Mouse (Mus musculus): ENCODE results near the gene Ecm2. TPM values are rescaled to one million over a fixed set of nuclear protein-coding genes. Genes with fewer than 3 reads are reported as not detected.

Ecm2 gene
- polyA plus RNA-seq (2012; rRNA removed): 3.0 and 3.6 TPM in 2 replicates

DNA sequence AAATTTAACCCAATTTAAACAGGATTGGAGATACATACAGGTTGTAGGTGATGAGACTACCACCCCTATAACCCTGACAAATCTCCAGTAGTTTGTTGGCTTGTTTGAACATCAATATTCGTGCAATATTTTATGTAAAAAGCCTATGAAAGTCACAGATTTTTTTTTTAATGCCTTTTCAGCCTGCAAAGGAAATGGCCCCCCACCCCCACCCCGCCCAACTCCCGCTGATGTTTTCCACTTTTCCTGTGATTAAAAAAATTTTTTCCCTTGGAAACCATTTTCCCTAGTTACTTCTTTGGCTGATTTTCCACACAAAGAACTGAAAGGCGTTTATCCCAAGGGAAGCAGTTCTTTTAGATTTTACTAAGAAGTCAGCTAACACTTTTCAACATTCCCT is at the start of gene Ecm2:
TSS of gene Ecm2 (plus strand) at position 301 of the 400 bp plus-strand sequence.
- DNase-seq (ENCODE audit: extremely low spot score in 1 of 2, low spot score in 1 of 2): no peak

DNA sequence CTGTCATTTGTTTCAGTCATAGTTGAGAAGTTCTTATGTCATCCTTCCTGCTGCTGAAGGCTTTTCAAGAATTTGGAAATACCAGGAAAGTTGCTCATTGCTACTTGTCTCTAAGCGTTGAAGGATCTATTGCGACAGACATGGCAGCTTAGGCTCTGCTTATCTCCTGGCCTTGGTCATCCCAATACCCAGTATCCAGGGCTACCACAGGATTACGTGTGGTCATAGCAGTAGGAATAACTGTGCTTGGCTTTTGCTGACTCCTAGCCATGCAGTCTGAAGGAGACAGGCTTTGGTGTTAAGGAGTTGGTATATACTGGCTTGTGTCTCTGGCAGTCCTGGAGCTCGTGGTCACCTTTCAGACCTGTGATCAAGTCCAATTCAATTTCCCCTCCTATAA is 44.3 kb upstream of the Ecm2 start:
- no peak for DNase-seq (ENCODE audit: extremely low spot score in 1 of 2, low spot score in 1 of 2)

DNA sequence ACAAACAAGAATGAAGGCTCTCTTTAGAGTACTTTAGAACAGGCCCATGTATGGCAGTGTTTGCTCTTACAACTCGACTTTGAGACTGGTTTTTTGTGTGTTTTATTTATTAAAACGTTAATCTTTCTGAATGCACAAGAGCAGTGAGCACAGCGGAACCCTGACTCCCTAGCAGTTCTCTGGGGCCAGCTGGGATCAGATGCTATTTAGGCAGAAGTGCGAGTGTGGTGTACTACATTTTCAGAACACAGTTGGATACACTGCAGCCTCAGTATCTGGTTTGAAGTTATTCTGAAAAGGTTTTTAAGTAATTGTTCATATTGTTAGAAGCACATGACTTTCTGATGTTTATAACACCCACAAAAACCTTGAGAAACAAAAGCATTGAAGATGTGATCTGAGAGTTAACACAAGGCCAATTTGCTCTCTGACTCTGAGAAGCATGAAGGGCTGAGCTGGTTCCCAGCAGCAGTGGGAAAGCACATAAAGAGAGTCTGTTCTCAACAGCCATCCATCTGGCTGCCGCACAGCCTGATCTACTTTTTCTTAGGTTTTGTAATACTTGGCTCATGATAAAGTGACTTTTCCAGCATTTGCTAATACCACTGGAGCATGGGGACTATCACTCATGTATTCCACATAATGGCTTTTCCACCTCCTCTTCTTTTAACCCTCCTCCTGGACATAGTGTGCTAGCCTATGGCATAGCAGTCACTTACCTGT is 43.8 kb upstream of the Ecm2 start:
- DNase-seq (ENCODE audit: extremely low spot score in 1 of 2, low spot score in 1 of 2): peak in 1 of 2 experiments; percentile 36

DNA sequence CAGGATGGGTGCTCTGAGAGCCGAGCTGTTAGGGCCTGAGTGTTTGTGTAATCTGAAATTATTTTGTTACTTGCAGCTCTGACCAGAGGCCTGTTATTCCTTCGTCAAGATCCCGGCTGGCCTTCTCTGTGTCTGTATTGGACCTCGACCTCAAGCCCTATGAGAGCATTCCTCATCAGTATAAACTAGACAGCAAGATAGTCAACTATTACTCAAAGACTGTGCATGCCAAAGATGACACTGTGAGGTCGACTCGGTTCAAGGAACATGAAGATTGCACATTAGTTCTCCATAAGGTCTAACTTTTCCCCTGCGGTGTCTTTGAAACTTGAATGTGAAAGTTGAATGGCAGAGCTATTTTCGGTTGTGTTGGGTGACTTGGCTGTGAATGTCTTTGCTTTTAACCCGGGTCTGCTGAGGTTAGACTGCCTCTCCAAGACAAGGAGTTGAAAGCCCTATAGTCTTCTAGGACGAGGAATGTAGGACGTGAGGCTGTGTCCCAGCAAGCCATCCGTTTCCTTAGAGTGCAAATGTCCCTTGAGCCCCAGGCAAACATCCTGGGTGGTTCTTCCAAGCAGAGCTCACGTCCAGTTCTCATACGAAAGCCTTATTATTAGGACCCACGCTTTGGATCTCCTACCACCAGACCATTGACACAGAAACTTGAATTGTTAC is 43.0 kb upstream of the Ecm2 start:
- no peak for DNase-seq (ENCODE audit: extremely low spot score in 1 of 2, low spot score in 1 of 2)

DNA sequence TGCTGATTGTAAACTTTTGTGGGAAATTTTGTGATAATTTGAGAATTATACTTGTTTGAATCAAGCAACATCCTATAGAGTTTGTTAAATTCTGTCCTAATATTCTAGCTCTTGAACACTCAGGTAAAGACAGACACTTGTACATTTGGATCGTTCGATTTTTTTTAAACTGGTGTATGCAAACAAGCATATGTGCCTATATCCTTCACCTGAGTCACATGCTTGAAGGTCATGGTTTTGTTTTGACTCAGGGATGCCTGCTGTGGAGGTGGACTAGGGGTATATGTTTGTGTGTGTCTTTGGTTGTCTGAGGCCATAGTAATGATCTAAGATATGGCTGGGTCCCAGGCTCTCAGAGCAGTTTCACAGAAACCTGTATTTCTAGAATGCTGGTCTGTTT is 41.7 kb upstream of the Ecm2 start:
- no peak for DNase-seq (ENCODE audit: extremely low spot score in 1 of 2, low spot score in 1 of 2)

DNA sequence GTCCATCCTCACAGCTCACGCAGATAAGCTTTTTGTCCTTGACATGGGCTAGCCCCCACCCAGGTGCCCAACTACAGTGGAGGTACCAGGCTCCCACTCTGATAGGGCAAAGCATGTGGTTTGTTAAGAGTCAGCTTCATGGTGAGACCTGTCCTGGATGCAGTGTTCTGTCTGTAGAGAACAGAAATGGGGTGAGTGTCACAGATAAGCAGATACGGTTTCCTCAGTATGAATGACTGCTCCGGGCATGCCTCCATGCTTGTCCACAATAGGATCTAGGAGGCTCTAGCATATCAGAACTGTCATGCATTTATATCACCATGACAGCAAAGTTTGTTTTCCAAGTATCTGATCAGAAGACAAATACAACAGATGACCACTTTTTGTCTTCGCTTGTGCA is 38.7 kb upstream of the Ecm2 start:
- DNase-seq (ENCODE audit: extremely low spot score in 1 of 2, low spot score in 1 of 2): no peak

DNA sequence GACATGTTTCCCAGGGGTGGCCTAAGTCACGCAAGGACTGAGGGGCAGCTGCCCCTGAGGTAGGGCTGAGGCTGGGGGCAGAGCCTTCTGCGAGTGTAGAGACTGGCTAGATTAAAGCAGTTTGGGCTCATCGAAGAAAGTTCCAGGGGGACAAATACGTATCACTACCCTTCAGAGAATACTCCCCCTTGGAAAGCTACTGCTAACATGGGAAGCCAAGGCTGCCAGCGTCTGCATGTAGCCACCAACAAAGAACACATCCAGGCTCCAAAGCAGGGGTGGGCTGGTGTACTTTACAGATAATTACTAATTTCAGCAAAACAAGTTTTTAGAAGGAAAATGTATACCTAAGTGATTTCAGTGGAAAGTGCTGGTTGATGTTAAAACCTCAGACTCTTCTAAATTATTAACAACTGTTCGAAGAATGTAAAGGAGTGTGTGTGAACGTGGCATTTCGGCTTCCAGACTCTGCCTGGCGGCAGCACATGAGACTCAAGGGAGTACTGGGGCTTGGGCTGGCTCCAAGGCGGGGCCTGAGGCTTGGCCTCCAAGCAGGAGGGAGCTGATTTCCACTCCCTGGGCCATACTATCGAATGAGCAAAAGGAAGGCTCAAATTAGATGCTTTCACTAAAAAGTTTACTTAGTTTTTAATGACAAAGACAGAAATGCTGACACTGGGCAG is 38.1 kb upstream of the Ecm2 start:
- DNase-seq (ENCODE audit: extremely low spot score in 1 of 2, low spot score in 1 of 2): no peak

DNA sequence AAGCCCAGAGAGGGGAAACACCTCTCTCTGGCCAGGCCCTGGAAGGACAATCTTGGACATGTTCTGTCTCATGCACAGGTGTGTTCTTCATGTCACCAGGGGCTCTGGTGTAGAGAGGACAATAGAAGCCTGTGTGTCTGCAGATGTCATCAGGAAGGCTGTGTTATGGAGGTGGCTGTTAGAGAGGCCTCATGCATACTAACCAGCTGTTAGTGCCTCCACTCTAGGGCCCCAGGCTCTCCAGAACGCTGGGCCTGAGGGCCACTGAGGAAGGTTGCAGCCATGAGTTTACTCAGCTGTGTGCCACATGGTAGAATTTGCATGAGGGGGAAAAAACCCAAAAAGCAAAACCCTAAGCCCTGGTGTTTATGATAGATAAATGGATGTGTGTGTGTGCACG is 37.0 kb upstream of the Ecm2 start:
- DNase-seq (ENCODE audit: extremely low spot score in 1 of 2, low spot score in 1 of 2): no peak

DNA sequence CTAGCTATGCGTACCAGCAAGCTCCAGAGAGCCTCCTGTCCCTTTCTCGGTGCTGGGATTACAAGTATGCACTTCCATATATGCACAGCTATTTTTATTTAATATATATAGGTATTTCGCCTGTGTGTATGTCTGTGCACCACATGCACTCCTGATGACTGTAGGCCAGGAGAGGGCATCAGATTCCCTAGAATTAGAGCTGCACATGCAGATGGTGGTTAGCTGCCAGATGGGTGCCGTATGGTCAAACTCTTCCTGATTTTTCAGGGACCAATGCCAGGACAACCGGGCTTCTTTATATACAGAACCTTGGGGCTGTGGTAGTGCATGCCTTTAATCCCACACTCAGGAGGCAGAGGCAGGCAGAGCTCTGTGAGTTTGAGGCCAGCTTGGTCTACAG is 35.6 kb upstream of the Ecm2 start:
- DNase-seq (ENCODE audit: extremely low spot score in 1 of 2, low spot score in 1 of 2): no peak

DNA sequence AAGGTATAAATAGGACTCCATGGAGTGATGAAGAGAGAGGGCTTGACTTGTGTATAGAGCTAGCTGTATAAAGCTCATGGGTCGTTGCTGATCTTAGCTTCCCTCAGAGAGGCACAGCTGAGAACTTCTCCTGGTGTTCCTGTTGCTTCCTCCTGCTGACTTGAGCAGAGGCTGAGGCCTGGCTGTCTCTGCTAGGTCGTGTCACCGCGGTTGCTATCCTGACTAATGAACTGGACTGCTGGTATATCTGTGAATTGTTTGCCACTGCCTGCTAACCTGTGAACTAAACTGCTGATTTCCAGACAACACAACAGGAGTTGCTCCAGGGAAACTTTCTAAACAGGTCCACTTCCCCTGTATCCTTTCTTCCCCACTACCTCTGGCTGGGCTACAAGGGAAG is 34.3 kb upstream of the Ecm2 start:
- no peak for DNase-seq (ENCODE audit: extremely low spot score in 1 of 2, low spot score in 1 of 2)

DNA sequence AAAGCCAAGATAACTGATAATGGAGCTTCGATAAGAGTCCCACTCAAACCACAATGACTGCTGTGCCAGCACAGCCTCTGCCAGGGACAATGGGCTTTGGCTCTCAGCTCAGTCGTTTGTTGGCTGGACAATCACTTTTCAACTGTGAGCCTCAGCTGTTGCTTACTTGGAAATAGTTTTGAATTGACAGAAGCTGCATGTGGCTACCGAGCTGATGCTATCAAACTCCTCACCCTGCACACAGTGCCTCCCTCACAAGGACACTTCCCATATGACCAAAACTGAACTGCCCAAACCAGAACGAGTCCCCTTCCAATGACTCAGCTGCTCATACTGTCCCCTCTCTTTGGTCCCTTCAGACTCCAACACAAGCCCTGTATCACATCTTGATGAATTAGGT is 33.8 kb upstream of the Ecm2 start:
- DNase-seq (ENCODE audit: extremely low spot score in 1 of 2, low spot score in 1 of 2): no peak

DNA sequence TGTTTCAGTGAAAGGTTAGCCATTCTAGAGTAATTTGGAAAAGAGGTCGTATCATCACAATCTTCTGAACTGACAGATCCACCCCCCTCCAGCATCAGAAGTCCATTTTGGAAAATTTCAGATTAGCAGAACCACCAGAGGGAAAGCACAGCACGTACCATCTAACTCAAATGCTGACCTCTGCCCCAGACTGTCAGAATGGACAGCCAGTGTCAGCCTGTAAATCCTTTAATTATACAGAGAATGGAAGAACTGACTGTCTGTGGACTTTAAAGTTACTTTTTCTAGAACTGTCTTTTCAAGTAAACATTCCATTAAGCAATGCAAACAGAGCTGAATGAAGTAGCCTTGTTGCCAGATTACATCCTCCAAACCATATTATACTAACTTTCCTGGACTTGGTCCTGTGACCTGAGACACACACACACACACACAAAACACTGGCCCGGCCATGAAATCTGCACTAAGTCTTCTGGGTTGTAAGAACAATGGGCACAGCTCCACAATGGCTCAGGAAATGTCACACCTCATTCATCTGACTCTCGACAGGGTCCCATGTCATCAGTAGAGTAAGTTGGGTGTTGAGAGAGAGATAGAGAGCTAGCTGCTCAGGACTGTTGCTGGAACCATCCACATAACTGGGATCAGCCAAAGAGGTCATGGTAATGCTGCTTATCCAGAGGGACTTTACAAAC is 32.5 kb upstream of the Ecm2 start:
- no peak for DNase-seq (ENCODE audit: extremely low spot score in 1 of 2, low spot score in 1 of 2)

DNA sequence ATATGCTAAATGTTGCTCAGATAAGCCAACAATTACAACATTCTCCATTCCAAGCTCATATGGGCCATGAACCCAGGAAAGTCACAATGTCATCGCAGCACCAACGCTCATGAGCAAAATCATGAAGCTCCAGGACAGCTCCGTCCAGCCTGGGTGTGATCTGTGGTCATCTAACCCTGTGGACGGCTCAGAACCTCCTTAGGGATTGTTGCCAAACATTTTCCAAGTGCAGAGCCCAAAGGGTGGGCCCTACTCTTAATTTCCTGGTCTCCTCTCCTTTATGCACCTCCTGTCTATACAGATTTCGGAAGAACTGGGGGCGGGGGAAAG is 32.0 kb upstream of the Ecm2 start:
- no peak for DNase-seq (ENCODE audit: extremely low spot score in 1 of 2, low spot score in 1 of 2)

DNA sequence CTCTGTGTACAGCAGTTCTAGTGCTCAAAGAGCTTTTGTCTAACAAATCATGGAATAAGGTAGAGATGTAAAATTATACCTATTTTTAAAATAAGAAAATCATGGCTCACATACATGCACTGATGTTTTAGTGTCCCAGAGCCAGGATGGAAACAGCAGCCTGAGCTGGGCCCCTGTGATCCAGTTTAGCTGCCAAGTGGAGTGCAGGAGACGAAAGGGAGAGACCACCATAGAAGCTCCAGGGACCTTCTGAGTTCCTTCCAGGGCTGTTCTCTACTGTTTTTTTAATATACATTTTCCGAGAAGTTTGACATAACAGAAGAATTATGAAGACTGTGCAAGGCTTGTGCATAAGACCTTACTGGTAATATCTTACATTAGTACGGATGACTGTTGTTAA is 26.7 kb upstream of the Ecm2 start:
- no peak for DNase-seq (ENCODE audit: extremely low spot score in 1 of 2, low spot score in 1 of 2)

DNA sequence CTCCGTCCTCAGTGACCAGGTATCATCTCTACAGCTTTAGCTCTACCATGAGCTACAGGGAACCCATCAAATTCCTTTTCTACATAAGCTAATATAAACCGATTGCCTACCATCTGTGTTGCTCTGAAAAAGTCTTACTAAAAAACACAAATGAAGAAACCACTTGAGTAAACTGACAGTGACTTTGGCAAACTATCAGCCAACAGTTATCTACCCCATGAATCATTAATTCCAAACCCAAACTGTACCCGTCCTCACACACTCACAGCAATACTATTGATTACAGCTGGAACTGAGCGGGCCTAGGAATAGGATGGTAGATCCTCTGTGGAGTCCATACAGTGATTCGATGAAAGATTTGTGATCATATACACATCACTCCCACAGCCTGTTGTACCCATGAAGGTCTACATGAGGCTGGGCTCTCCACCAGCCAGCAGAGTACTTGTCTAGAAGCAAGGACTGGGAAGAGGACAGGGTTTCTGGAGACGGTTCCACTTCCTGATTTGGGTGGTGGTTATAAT is 25.7 kb upstream of the Ecm2 start:
- DNase-seq (ENCODE audit: extremely low spot score in 1 of 2, low spot score in 1 of 2): no peak

DNA sequence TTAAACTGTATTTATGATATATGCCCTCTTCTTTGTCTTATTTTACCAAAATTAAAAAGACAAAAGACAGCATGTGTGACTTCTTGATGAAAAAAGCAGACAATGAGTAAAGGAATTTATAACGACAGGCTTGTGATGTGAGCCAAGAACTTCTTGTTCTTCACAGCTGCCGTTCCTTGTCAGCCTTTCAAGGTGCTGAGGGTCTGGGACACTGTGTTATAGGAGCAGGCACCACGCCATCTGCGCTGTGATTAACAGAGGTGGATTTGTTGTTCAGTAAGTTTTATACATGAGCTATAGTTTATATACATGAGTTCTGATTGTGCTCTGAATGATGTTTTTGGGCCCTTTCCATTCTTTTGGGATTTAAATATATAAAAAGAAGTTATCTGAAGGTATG is 25.2 kb upstream of the Ecm2 start:
- no peak for DNase-seq (ENCODE audit: extremely low spot score in 1 of 2, low spot score in 1 of 2)

DNA sequence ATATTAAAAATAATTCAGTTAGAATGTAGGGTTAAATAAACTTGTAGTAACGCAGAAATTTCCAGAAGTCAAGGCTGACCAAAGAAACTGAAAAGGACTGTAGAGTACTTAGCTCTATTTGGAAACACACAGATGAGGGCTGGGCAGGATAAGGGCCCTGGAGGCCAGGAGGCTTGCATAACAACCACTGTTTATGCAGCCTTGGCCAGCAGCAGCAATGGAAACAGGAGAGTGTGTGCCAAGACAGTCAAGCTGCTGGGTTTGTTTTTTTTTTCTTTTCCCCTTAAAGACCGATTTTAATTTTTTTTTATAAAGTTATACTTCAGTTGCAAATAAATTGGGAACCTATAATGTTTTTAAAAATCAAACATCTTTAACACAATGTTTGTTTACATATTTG is 24.6 kb upstream of the Ecm2 start:
- DNase-seq (ENCODE audit: extremely low spot score in 1 of 2, low spot score in 1 of 2): peak in 1 of 2 experiments; percentile 33

DNA sequence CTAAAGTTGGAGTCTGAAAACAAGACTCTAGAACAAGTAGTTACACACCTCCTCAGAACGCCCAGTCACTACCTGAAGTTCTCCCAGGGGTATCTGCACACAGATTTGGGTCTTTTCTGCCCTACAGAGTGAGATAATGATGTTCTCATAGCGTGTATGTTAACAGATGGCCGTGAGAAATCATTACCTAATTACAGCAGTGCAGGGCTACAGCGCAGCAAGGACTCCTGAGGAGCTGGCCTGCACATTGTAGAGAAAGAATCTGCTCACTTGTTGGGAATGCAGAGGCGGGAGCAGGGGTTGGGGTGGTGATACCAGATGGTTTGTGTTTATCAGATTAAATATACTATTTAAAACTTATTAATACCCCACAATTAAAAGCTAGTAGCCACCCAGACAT is 24.1 kb upstream of the Ecm2 start:
- no peak for DNase-seq (ENCODE audit: extremely low spot score in 1 of 2, low spot score in 1 of 2)

DNA sequence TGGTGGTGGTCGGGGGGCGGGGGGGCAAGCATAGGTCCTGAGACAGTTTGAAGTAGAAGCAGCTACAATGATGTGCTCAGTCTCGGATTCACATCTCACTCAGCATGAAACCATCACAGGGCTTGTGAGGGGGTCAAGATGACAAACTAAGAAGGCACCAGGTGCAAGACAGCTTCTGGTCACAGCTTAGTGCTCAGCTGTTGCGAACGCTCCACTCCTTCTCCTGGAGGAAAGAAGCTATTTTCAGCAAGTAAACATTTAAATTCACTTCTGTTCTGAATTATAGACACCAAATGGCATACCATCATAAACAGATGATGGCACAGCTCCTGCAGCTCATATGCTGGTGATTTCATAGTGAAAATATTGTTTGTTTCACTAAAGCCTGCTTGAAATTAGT is 19.2 kb upstream of the Ecm2 start:
- DNase-seq (ENCODE audit: extremely low spot score in 1 of 2, low spot score in 1 of 2): no peak

DNA sequence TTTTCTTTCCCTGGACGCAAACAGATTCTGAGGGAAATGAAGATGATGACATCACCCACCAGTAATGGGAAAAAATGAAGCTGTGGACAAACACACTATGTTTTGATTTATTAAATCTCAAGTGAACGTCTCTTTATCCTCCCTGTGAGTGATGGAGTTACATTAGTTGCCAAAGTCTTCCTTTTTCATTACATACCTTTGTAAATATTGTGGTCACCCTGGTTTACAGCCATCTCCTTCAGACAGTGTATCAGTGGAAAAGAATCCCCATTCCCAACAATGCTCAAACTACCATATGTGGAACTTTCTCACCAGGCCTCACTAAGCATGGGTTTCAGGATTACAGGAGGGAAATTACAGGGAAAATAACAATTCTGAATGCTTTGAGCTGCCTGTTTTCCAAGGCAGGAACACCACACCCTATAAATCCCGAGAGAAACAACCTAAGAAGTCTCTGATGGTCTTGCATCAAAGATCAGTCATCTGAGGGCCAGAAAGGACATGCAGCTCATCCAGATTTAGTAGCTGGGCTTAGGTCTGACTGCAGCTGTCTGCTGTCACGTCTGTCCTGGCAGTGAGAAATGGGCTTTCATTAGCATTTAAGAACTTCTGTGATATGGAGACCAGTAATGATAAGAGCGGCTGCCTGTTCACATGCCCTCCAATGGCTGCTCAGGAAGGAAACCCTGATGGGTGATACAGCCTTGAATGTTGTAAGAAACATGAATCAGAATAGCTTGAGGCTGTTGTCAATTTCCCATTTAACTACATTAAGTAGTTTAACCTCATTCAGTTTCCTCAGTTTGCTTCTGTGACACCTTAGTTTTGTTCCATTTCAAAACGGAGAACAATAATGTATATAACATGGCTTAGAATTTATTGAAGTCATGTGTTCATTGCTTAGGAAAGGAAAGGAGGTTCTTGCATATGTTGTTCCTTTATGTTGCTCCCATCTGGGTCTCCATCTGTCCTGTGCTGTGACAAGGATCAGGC is 11.9 kb upstream of the Ecm2 start, which contains the start of gene Tes3-ps:
TSS of gene Tes3-ps (plus strand) at position 943 of the 993 bp plus-strand sequence.
- DNase-seq (ENCODE audit: extremely low spot score in 1 of 2, low spot score in 1 of 2): no peak
